Mouse (Mus musculus) ES-E14 (cell line): ENCODE measurements at regions not wholly inside any gene's neighbourhood (a gene's known extent, or its start where the extent isn't known, plus 50 kb on each side); places are given as distances from the start of the nearest gene placed in this dataset.

Experiments
- DNase-seq: peaks from one replicate; pipeline ENCODE4 v3.0.0-alpha.2; 2013; ENCODE audit warnings: low read depth, low spot score
- H3K27ac ChIP-seq: 2 replicates; pipeline ENCODE4 v1.5.1; 2012; ENCODE audit warnings: low read depth, mild to moderate bottlenecking, low read length, moderate library complexity, mixed read lengths; ENCODE audit not compliant: poor library complexity, insufficient read depth, severe bottlenecking
- H3K36me3 ChIP-seq: 2 replicates; pipeline ENCODE4 v1.6.1; 2012; ENCODE audit warnings: mild to moderate bottlenecking, low read length, moderate library complexity, mixed read lengths; ENCODE audit not compliant: control insufficient read depth, poor library complexity, insufficient read depth, severe bottlenecking
- H3K4me1 ChIP-seq, 2 experiments: fragments of 150-350 bp in 1 of 2; sonication (generic) in 1 of 2; 2 replicates each; pipeline ENCODE4 v1.6.1; 2012; ENCODE audit warnings: low read length in 2 of 2, mild to moderate bottlenecking in 1 of 2, mixed read lengths in 1 of 2; ENCODE audit not compliant: control insufficient read depth in 2 of 2, insufficient read depth in 2 of 2, poor library complexity in 1 of 2
- H3K4me3 ChIP-seq, 2 experiments: fragments of 150-350 bp in 1 of 2; sonication (generic) in 1 of 2; 2 replicates each; pipeline ENCODE4 v1.5.1; 2012; ENCODE audit warnings: low read length in 2 of 2, low read depth in 1 of 2, mild to moderate bottlenecking in 1 of 2, mixed read lengths in 1 of 2; ENCODE audit not compliant: insufficient read depth in 1 of 2, poor library complexity in 1 of 2, severe bottlenecking in 1 of 2
- H3K9ac ChIP-seq: 2 replicates; pipeline ENCODE4 v1.6.1; 2012; ENCODE audit warnings: low read depth, mild to moderate bottlenecking, low read length, mixed read lengths; ENCODE audit not compliant: poor library complexity, insufficient read depth, severe bottlenecking
- H3K9me3 ChIP-seq: fragments of 150-350 bp; sonication (generic); 2 replicates; pipeline ENCODE4 v1.6.1; 2012; ENCODE audit warnings: low read depth, mild to moderate bottlenecking, low read length; ENCODE audit not compliant: control insufficient read depth, insufficient read depth
- CHD2 ChIP-seq: IDR thresholded peaks from 2 replicates; pipeline ENCODE4 v1.6.1; 2014; ENCODE audit warnings: mild to moderate bottlenecking, low read depth, low read length, inconsistent platforms
- HCFC1 ChIP-seq: IDR thresholded peaks from 2 replicates; pipeline ENCODE4 v1.6.1; 2012; ENCODE audit warnings: low read length, inconsistent platforms, borderline replicate concordance; ENCODE audit not compliant: insufficient read depth
- MAFK ChIP-seq: IDR thresholded peaks from 2 replicates; pipeline ENCODE4 v1.6.1; 2014; ENCODE audit warnings: mild to moderate bottlenecking, low read depth, low read length, inconsistent platforms; ENCODE audit not compliant: insufficient read depth
- ZC3H11A ChIP-seq: IDR thresholded peaks from 2 replicates; pipeline ENCODE4 v1.6.1; 2012; ENCODE audit warnings: low read depth, mild to moderate bottlenecking, inconsistent platforms, low read length, borderline replicate concordance
- ZNF384 ChIP-seq: IDR thresholded peaks from 2 replicates; pipeline ENCODE4 v1.6.1; 2012; ENCODE audit warnings: low read depth, low read length, inconsistent platforms
- in situ Hi-C, 2 experiments: fragments of 600-800 bp; cut with MboI; formaldehyde crosslinking; loops; one replicate each; pipeline ENCODE4 v1.15.1; 2025; ENCODE audit warnings: low sequenced_read_pairs in 2 of 2, inconsistent platforms in 1 of 2; ENCODE audit not compliant: unreplicated experiment in 2 of 2

DNA sequence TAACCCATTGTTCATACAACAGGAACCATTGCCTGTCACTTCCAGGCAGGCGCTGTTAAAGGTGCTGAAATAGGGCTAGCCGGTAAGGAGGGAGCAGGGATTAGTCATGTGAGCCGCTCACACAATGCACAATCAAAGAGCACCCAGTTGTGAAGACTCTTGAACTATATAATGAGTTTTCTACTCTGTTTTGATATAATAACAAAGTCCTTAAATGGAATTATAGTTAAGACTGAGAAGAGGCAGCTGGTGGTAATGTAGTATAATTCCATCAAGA lies 367.0 kb upstream of the Sash1 start:
- no peak for TF ChIP-seq MAFK
- no peak for TF ChIP-seq CHD2
- TF ChIP-seq ZNF384 = no peak
- H3K4me1 ChIP-seq = 0 out of 4 replicates have a peak, but pooled peaks cover 0 to 2% of the 10 kb centered on the region in 2 experiments
- no peak overlapping the region for H3K27ac ChIP-seq
- no peak overlapping the region for H3K9ac ChIP-seq
- in situ Hi-C loops = no loop called here
- DNase-seq = peak; percentile 40
- H3K4me3 ChIP-seq = no peak overlapping the region
- H3K36me3 ChIP-seq = no peaks in the 10 kb centered on the region
- no peaks in the 10 kb centered on the region for H3K9me3 ChIP-seq

- TF ChIP-seq ZC3H11A = no peak
- TF ChIP-seq ZNF384 = no peak
- no peak for TF ChIP-seq MAFK
- TF ChIP-seq CHD2 = no peak
- no peak for TF ChIP-seq HCFC1
- in situ Hi-C loops = no loop called here
- no peak overlapping the region for H3K4me3 ChIP-seq
- H3K36me3 ChIP-seq = no peaks in the 10 kb centered on the region
- H3K27ac ChIP-seq = no peak overlapping the region
- no peaks in the 10 kb centered on the region for H3K9me3 ChIP-seq
- 0 out of 4 replicates have a peak, but pooled peaks cover 0 to 2% of the 10 kb centered on the region in 2 experiments for H3K4me1 ChIP-seq
- H3K9ac ChIP-seq = no peak overlapping the region
- peak; percentile 24 for DNase-seq
Measured at GRCm38 (mm10) chr10:9252120-9252940, 366.5 kb upstream of the Sash1 start.

GRCm38 (mm10) chr10:9243281-9243618 lies 357.4 kb upstream of the Sash1 start:
- no peak overlapping the region for H3K9ac ChIP-seq
- H3K27ac ChIP-seq = no peak overlapping the region
- no peak for DNase-seq
- H3K36me3 ChIP-seq = no peaks in the 10 kb centered on the region
- in situ Hi-C loops = no loop called here
- no peak for TF ChIP-seq MAFK
- TF ChIP-seq ZNF384 = no peak
- no peak for TF ChIP-seq ZC3H11A
- no peak for TF ChIP-seq HCFC1
- no peak for TF ChIP-seq CHD2
- no peak overlapping the region for H3K4me3 ChIP-seq
- H3K4me1 ChIP-seq = no peaks in the 10 kb centered on the region
- H3K9me3 ChIP-seq = no peaks in the 10 kb centered on the region

GRCm38 (mm10) chr10:9242596-9243280 lies 356.9 kb upstream of the Sash1 start:
- in situ Hi-C loops = no loop called here
- TF ChIP-seq ZNF384 = no peak
- no peak for TF ChIP-seq CHD2
- TF ChIP-seq MAFK = no peak
- TF ChIP-seq HCFC1 = no peak
- no peak for TF ChIP-seq ZC3H11A

More at GRCm38 (mm10) chr10:9242596-9243280, 356.9 kb upstream of the Sash1 start:
- Histone ChIP-seq H3K9me3 (no peaks in the 10 kb centered on the region), H3K4me1 (no peaks in the 10 kb centered on the region), H3K9ac (no peak overlapping the region), H3K36me3 (no peaks in the 10 kb centered on the region), H3K27ac (no peak overlapping the region), H3K4me3 (no peak overlapping the region)
- no peak for DNase-seq
